Mouse (Mus musculus): ENCODE measurements at regions not wholly inside any gene's neighbourhood (a gene's known extent, or its start where the extent isn't known, plus 50 kb on each side); places are given as distances from the start of the nearest gene placed in this dataset.
"Not testable (repeated sequence)": the region's sequence is repeated elsewhere in the genome, so short reads cannot be mapped to it uniquely, and the experiment has no call there.

GRCm38 (mm10) chr4:105718080-105718479, 71.6 kb upstream of the Gm12728 start:
- TF ChIP-seq CTCF (IDR thresholded peaks at IDR 0.05; ENCODE audit: borderline replicate concordance, extremely low read depth, insufficient read depth, insufficient read length) (no peak), POLR2A (IDR thresholded peaks at IDR 0.05; ENCODE audit: borderline replicate concordance, extremely low read depth, insufficient read depth, insufficient read length, poor library complexity, severe bottlenecking) (no peak)
- DNase-seq (ENCODE audit: low read depth) = peak; percentile 34

- TF ChIP-seq POLR2A (IDR thresholded peaks at IDR 0.05; ENCODE audit: borderline replicate concordance, extremely low read depth, insufficient read depth, insufficient read length, poor library complexity, severe bottlenecking) = no peak
- TF ChIP-seq CTCF (IDR thresholded peaks at IDR 0.05; ENCODE audit: borderline replicate concordance, extremely low read depth, insufficient read depth, insufficient read length) = no peak
- no peak for DNase-seq (ENCODE audit: low read depth)
Observed at GRCm38 (mm10) chr4:105728696-105729095, 61.0 kb upstream of the Gm12728 start.

GRCm38 (mm10) chr4:105730900-105731299, 58.8 kb upstream of the Gm12728 start:
- no peak for TF ChIP-seq POLR2A (IDR thresholded peaks at IDR 0.05; ENCODE audit: borderline replicate concordance, extremely low read depth, insufficient read depth, insufficient read length, poor library complexity, severe bottlenecking)
- TF ChIP-seq CTCF (IDR thresholded peaks at IDR 0.05; ENCODE audit: borderline replicate concordance, extremely low read depth, insufficient read depth, insufficient read length) = no peak

DNA sequence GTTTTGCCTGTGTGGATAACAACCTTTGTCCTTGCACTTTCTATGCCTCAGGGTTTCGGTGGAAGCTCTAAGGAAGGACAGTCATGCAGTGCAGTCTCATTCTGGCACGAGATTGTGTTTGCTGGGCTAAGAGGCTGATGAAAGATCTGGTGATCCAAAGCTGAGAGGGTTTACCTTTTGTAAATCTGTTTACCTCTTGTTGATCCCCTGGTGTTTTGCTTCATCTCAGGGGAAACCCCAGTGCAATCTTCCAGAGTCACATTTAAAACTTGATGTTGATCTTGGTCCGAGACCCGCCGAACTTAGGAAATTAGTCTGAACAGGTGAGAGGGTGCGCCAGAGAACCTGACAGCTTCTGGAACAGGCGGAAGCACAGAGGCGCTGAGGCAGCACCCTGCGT, 54.6 kb upstream of the Gm12728 start:
- not testable (repeated sequence) for DNase-seq (ENCODE audit: low read depth)

More at GRCm38 (mm10) chr4:105730900-105731299, 58.8 kb upstream of the Gm12728 start:
- DNase-seq (ENCODE audit: low read depth) = no peak

Measured in brain, embryonic 14.5 days (tissue).